Mouse (Mus musculus) embryonic fibroblast, embryonic 13.5 days (primary cell): ENCODE data around the gene P2ry6.

Experiments
- CTCF ChIP-seq: IDR thresholded peaks from 2 replicates; pipeline ENCODE4 v1.5.1; 2011; ENCODE audit warnings: mild to moderate bottlenecking, control low read depth, low read length, moderate library complexity, borderline replicate concordance; ENCODE audit not compliant: insufficient read depth
- POLR2A ChIP-seq: IDR thresholded peaks from 2 replicates; pipeline ENCODE4 v1.6.1; 2011; ENCODE audit warnings: low read depth, mild to moderate bottlenecking, control low read depth, low read length, moderate library complexity

- TF ChIP-seq CTCF: no peak
- no peak for TF ChIP-seq POLR2A
Measured at GRCm38 (mm10) chr7:100990636-100991311, 16.3 kb upstream of the P2ry6 start.
